Mouse (Mus musculus): ENCODE results near the gene Arl4c.
"Not testable (repeated sequence)": the region's sequence is repeated elsewhere in the genome, so short reads cannot be mapped to it uniquely, and the experiment has no call there.

Arl4c gene

GRCm38 (mm10) chr1:88655473-88656095 is 46.4 kb downstream of the Arl4c start:
- DNase-seq (ENCODE audit: low spot score in 2 of 2), result no peak

- DNase-seq (ENCODE audit: low spot score in 2 of 2), result no peak
Measured at GRCm38 (mm10) chr1:88654521-88655472, 47.2 kb downstream of the Arl4c start.

- no peak for DNase-seq (ENCODE audit: low spot score in 2 of 2)
Measured at GRCm38 (mm10) chr1:88653614-88654520, 48.2 kb downstream of the Arl4c start.

GRCm38 (mm10) chr1:88652682-88653081 is 49.3 kb downstream of the Arl4c start:
- no peak for DNase-seq (ENCODE audit: low spot score in 2 of 2)

- no peak for DNase-seq (ENCODE audit: low spot score in 2 of 2)
Measured at GRCm38 (mm10) chr1:88651668-88652067, 50.4 kb downstream of the Arl4c start.

GRCm38 (mm10) chr1:88648742-88649141 is 53.3 kb downstream of the Arl4c start:
- DNase-seq (ENCODE audit: low spot score in 2 of 2), result no peak

- DNase-seq (ENCODE audit: low spot score in 2 of 2), result no peak
Measured at GRCm38 (mm10) chr1:88645599-88646119, 56.4 kb downstream of the Arl4c start.

GRCm38 (mm10) chr1:88644417-88644816 is 57.6 kb downstream of the Arl4c start:
- DNase-seq (ENCODE audit: low spot score in 2 of 2), result no peak

- DNase-seq (ENCODE audit: low spot score in 2 of 2), result no peak
Measured at GRCm38 (mm10) chr1:88643181-88643823, 58.7 kb downstream of the Arl4c start.

GRCm38 (mm10) chr1:88642735-88643134 is 59.3 kb downstream of the Arl4c start:
- no peak for DNase-seq (ENCODE audit: low spot score in 2 of 2)

GRCm38 (mm10) chr1:88641678-88642215 is 60.3 kb downstream of the Arl4c start:
- DNase-seq (ENCODE audit: low spot score in 2 of 2), result no peak

- DNase-seq (ENCODE audit: low spot score in 2 of 2), result no peak
Measured at GRCm38 (mm10) chr1:88641194-88641593, 60.8 kb downstream of the Arl4c start.

- no peak for DNase-seq (ENCODE audit: low spot score in 2 of 2)
Measured at GRCm38 (mm10) chr1:88639432-88640281, 62.4 kb downstream of the Arl4c start.

- no peak for DNase-seq (ENCODE audit: low spot score in 2 of 2)
Measured at GRCm38 (mm10) chr1:88638622-88639021, 63.4 kb downstream of the Arl4c start.

GRCm38 (mm10) chr1:88636579-88637161 is 65.4 kb downstream of the Arl4c start:
- not testable (repeated sequence) for DNase-seq (ENCODE audit: low spot score in 2 of 2)

GRCm38 (mm10) chr1:88635659-88636058 is 66.4 kb downstream of the Arl4c start:
- no peak for DNase-seq (ENCODE audit: low spot score in 2 of 2)

GRCm38 (mm10) chr1:88632851-88633250 is 69.2 kb downstream of the Arl4c start:
- DNase-seq (ENCODE audit: low spot score in 2 of 2), result no peak

- DNase-seq (ENCODE audit: low spot score in 2 of 2), result no peak
Measured at GRCm38 (mm10) chr1:88629966-88630488, 72.0 kb downstream of the Arl4c start.

GRCm38 (mm10) chr1:88625190-88625589 is 76.8 kb downstream of the Arl4c start:
- no peak for DNase-seq (ENCODE audit: low spot score in 2 of 2)
